Mouse (Mus musculus): ENCODE results near the gene Ncbp2. TPM values are rescaled to one million over a fixed set of nuclear protein-coding genes. Genes with fewer than 3 reads are reported as not detected.

Ncbp2 gene
- polyA plus RNA-seq (2012; rRNA removed): 61.1 and 75.7 TPM in 2 replicates

DNA sequence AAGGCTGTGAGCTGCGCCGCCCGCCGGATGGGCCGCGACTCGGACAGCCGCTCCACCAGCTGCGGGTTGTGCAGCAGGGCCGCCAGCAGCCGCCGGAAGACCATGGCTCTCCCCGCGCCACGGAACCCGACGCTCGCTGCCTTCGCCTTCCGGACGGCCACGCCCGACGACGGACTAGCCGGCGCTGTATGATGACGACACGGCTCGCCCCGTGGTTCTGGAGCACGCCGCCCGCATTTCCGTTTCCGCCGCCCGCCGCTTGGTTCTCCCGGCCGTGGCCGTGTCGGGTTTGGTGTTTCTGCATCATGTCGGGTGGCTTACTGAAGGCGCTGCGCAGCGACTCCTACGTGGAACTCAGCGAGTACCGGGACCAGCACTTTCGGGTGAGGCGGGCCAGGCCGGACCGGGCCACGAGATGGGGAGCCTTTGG lies at the start of gene Ncbp2, which contains the start of gene 0610012G03Rik:
Gene Ncbp2, plus strand, starts transcription at position 169 of the 430 bp plus-strand sequence.
Gene 0610012G03Rik, minus strand, starts transcription at position 150 of the 430 bp plus-strand sequence.
- peak; percentile 90 for DNase-seq (ENCODE audit: low spot score)

DNA sequence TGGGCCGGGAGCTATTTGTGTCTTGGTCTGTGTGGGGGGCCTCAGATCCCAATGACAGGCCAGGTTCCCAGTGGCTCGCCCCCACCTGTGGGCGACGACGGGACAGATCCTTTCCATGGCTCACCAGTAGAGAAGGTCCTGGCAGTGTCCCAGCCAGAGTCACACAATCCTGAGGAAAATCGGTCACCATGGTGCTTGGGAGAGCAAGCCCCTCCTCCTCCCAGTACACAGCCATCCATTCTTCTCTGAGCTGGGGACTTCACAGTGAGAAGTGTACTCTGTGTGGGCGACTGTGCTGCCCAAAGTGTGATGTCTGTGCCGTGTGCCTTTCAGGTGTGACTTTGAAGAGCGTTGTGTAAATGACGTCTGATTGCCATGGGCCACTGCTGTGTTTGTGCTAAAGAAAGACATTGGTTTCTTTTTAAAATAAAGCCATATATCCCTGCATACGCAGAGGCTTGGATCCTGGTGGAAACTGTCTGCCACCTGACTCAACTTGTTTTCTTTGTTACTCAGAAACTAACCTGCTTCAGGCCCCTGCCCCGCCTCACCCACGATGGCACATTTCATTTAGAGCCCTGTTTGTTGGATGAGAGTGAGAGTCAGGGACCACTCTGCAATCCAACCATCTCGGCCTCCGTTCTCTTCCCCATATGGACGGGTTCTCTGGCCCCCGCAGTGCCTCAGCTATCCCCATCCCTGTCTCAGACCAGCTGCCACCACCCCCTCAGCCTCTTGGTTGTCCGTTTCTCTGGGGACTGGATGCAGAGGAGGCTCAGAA lies 49.6 kb upstream of the Ncbp2 start:
- no peak for DNase-seq (ENCODE audit: low spot score)

- no peak for DNase-seq (ENCODE audit: low spot score)
Measured at GRCm38 (mm10) chr16:31901886-31902285, 46.4 kb upstream of the Ncbp2 start.

DNA sequence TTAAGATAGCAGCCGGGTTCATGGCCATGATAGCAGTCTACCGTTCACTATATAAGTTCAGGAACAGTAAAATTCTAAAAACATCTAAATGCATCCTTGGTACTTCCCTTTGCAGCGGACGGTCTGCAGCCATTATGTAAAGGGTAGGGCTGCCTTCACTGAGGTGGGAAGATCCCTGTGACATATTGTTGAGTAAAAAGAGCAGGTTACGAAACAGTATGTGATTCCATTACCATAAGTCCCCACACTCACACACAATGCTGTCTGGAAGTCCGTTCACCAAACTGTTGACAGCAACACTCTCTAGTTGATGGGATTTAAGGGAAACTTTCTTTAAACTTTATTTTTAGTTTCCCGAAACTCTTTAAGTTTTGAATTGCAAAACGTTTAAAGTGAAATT lies 45.1 kb upstream of the Ncbp2 start:
- no peak for DNase-seq (ENCODE audit: low spot score)

DNA sequence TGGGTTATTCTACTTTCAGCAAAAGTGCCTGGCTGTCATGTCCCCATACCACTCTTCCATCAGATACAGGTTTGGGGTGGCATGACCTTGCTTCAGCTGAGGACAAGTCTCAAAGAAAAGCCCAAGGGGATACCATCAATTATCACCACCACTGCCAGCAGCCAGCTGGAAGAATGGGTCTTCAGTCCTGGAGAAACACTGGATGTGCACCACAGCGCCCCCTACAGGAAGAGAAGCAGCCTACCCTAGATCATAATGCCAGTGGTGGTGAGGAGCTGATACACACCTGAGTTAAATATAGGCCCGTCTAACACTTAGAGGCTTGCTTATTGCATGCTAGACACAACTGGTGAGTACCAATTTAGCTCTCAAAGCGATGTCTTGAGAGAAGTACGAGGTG lies 43.0 kb upstream of the Ncbp2 start:
- DNase-seq (ENCODE audit: low spot score): no peak

GRCm38 (mm10) chr16:31905891-31906825 lies 42.2 kb upstream of the Ncbp2 start:
- DNase-seq (ENCODE audit: low spot score): no peak

DNA sequence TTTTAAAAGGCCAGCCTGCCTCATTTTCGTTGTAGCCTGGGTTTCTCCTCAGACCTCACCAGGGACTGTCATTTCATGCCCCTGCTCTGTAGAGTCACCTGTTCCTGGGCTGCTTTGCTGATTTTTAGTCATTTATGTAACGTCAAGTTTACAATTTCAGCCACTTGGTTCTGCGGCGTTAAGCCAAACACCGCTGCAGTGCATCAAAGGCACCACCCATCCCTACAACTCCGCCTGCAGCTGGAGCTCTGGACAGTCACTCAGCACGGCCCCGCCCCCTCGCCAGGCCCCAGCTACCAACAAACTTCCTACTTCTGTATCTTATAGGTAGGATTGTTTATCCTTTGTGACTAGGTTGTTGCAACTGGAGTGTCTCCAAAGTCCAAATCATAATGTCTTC lies 41.4 kb upstream of the Ncbp2 start:
- no peak for DNase-seq (ENCODE audit: low spot score)

GRCm38 (mm10) chr16:31908959-31909358 lies 39.4 kb upstream of the Ncbp2 start:
- no peak for DNase-seq (ENCODE audit: low spot score)

DNA sequence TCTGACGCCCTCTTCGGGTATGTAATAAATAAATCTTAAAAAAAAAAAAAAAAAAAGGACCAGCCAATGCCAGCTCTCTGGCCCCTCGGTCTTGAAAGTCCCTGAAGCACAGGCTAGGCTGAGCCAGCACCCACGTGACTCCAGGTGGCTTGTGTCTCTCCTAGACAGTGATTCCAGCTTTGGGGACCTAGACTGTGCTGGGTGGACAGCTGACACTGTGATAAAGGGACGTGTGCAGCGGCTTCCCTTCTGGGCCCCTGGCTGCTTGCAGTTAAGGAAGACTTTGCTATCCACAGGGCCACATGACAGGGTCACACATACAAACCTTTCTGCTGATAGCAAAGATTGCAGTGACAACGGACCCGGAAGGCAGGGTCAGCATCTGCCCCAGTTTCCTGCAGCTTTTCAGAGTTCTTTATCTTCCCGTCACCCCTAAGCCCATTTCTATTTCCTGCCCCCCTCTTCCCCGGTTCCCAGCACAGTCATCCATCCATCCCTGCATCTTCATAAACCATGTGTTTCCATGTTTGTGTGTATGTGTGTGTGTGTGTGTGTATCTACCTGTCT lies 37.9 kb upstream of the Ncbp2 start:
- DNase-seq (ENCODE audit: low spot score): no peak

- no peak for DNase-seq (ENCODE audit: low spot score)
Measured at GRCm38 (mm10) chr16:31917776-31918175, 30.5 kb upstream of the Ncbp2 start.

DNA sequence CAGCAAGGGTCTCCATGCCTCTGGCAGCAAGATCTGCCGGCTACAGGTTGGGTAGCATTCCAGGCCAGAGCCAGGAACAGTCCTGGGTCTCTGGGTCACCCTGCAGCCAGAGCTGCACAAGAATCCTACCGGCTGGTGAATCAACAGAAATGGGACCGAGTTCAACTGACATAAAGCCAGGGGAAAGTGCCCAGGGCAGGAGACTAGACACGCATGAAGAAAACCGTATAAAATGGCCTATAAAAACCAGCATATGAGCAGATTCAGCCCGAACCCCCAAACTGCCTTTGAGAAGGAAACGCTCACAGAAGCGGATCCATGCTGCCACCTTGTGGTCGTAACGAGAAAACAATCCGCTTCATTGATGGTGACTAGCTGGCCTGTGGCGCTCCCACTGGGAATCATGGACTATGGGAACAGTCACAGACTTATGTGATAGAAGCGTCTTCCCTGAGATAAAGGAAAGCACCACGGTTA lies 30.0 kb upstream of the Ncbp2 start:
- peak; percentile 34 for DNase-seq (ENCODE audit: low spot score)

DNA sequence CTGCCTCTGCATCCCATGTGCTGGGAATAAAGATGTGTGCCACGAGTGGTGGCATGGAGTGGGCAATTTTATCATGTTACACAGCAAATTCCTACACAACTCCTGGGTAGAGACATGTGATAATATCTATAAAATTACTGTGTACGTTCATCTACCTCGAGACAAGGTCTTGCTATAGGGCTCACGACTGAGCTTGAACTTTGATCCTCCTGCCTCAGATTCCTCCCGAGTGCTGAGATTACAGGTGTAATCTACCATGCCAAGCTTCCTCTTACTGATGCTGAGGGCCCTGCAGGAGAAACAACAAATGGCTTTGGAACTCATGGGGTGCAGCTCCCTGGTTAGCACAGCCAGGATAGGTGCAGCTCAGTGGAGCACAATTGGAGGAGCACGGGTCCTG lies 23.9 kb upstream of the Ncbp2 start:
- DNase-seq (ENCODE audit: low spot score): no peak

DNA sequence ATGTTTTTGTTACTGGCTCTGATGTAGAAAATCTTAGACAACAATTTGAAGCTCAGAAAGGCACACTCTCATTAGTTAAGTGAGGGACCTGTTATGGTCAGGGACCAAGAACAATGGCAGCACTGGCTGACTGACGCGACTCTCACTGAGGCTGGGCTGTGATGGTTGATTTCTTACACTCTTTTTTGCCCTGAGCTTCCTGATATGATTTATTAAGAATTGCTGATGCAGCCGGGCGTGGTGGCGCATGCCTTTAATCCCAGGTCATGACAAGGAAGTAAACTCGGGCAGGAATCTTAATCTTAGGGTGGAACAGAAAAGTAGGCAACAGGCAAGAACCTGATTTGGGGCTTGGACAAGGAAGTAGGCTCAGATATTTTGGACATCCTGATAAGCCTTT lies 22.2 kb upstream of the Ncbp2 start:
- no peak for DNase-seq (ENCODE audit: low spot score)

DNA sequence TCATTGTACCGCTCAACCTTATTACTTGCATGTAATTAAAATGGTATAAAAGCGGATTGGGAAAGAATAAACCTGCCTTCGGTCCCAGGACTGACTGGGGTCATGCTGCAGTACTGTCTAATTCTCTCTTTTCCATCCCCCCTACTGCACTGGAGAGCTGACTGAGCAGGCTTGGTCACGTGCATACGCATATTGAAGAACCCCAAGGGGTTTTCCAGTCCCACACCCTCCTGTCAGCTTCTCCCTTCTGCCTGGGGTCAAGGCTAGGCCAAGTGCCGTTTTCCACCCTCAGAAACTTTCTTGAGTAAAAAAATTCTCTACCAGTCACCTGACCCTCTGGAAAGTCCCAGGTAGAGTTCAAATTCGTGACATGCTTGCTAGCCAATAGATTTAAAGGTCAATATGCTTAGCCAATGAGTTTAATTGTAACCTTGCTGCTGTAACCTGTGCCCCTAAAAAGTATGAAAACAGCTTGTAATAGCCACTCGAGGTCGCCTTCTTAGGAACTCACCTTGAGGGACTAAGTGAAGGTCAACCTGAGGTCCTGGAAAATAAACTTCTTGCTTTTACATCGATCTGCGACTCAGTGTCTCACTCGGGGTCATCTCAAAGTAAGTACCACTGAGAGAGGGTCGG lies 21.6 kb upstream of the Ncbp2 start:
- no peak for DNase-seq (ENCODE audit: low spot score)

DNA sequence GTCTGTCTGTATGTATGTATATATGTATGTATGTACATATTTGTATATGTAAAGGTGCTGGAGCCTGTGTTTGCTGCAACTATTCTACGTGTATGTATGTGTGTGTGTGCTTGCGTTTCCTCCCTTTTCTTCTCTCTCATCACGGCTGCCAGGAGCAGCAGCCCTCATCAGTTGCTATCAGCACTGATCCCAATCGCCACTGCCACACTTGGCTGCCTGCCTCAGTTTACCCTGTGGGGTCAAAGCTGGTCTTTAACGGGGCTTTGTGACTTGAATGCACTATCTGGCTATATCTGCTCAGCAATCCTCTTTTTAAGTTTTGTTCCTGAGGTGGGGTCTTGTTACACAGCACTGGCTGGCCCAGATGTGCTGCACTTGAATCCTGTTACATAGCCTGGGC lies 20.9 kb upstream of the Ncbp2 start:
- DNase-seq (ENCODE audit: low spot score): no peak

DNA sequence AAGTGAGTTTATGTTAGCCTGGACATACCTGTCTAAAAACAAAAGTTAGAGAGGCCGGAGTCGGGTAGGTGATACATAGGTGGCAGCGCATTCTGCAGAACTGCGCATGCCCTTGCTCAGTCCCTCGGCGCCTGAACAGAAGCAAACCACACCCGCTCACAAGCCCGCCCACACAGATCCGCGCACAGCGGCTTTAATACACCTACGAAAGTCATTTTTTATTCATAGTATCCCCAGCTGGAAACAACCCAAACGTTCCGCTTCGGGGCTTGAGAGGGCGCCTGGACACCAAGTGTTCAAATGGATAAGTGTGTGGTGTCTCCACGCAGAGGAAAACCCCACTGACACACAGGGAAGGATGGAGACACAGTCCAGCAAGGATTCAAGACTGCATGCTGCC lies 17.0 kb upstream of the Ncbp2 start:
- DNase-seq (ENCODE audit: low spot score): no peak

DNA sequence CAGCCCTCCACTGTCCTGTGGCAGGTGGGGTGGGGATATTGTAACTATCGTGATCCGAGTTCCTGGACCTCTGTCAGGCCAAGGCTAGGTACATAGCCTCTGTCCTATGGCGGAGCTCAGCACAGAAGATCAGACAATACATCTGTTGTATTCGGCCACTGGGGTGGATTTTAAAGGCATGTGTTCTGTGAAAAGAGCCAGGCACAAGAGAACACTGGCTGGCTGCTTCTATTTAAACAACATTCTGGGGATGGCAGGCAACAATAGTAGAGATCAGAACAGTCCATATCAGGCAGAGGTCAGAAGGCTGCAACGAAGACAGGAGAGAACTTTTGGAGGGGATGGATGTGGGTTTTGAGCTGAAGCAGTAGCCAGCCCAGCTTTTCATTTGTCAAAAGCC lies 16.1 kb upstream of the Ncbp2 start:
- no peak for DNase-seq (ENCODE audit: low spot score)

- peak; percentile 56 for DNase-seq (ENCODE audit: low spot score)
Measured at GRCm38 (mm10) chr16:31932840-31933697, 15.2 kb upstream of the Ncbp2 start.

GRCm38 (mm10) chr16:31933751-31934549 lies 14.4 kb upstream of the Ncbp2 start, which contains the start of gene Pigz:
Gene Pigz (plus strand): TSS chr16:31933851.
- DNase-seq (ENCODE audit: low spot score): peak; percentile 39

DNA sequence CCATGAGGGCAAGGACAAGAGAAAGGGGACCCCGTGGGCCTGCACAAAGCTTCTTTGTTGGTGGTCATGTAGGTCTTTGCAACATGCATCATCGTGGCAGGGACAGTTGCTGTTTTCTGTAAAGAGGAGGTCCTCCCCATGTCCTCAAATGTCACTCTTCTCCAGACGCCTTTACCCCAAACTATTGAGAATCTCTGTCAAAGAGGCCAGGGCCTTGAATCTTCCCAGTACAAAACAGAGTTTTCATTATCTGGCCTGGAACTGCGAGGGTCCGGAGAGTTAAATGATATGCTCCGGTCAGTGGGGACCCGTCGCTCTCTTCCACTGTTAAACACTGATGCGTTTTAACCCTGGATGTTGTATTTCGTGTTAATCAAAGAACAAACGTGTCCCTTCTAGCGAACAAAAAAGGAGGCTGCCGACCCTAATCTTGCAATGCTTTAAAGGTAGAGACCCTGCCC lies 13.7 kb upstream of the Ncbp2 start:
- no peak for DNase-seq (ENCODE audit: low spot score)
